Mouse (Mus musculus): ENCODE data around the gene Insl5.

Insl5 gene

GRCm38 (mm10) chr4:102990016-102990415, 36.6 kb downstream of the Insl5 start:
- DNase-seq (ENCODE audit: low spot score), result no peak

GRCm38 (mm10) chr4:102989391-102989790, 37.3 kb downstream of the Insl5 start:
- DNase-seq (ENCODE audit: low spot score), result no peak

- no peak for DNase-seq (ENCODE audit: low spot score)
Observed at GRCm38 (mm10) chr4:102988526-102988925, 38.1 kb downstream of the Insl5 start.

- no peak for DNase-seq (ENCODE audit: low spot score)
Observed at GRCm38 (mm10) chr4:102987756-102988155, 38.9 kb downstream of the Insl5 start.

- DNase-seq (ENCODE audit: low spot score), result no peak
Observed at GRCm38 (mm10) chr4:102987325-102987724, 39.3 kb downstream of the Insl5 start.

- DNase-seq (ENCODE audit: low spot score), result peak; percentile 52
Observed at GRCm38 (mm10) chr4:102986917-102987316, 39.7 kb downstream of the Insl5 start.

GRCm38 (mm10) chr4:102986173-102986572, 40.5 kb downstream of the Insl5 start:
- DNase-seq (ENCODE audit: low spot score), result no peak

- DNase-seq (ENCODE audit: low spot score), result no peak
Observed at GRCm38 (mm10) chr4:102981709-102982108, 44.9 kb downstream of the Insl5 start.

GRCm38 (mm10) chr4:102979385-102979784, 47.3 kb downstream of the Insl5 start:
- no peak for DNase-seq (ENCODE audit: low spot score)

GRCm38 (mm10) chr4:102978440-102978839, 48.2 kb downstream of the Insl5 start, which contains the start of gene Tctex1d1:
Tctex1d1 (plus strand) TSS chr4:102978606.
- peak; percentile 0 for DNase-seq (ENCODE audit: low spot score)

GRCm38 (mm10) chr4:102977778-102978321, 48.8 kb downstream of the Insl5 start:
- no peak for DNase-seq (ENCODE audit: low spot score)

- DNase-seq (ENCODE audit: low spot score), result no peak
Observed at GRCm38 (mm10) chr4:102976290-102977275, 50.1 kb downstream of the Insl5 start.

GRCm38 (mm10) chr4:102974172-102974571, 52.5 kb downstream of the Insl5 start:
- no peak for DNase-seq (ENCODE audit: low spot score)

GRCm38 (mm10) chr4:102972071-102972470, 54.6 kb downstream of the Insl5 start:
- DNase-seq (ENCODE audit: low spot score), result no peak

GRCm38 (mm10) chr4:102971159-102971558, 55.5 kb downstream of the Insl5 start:
- no peak for DNase-seq (ENCODE audit: low spot score)

GRCm38 (mm10) chr4:102969599-102969998, 57.0 kb downstream of the Insl5 start:
- no peak for DNase-seq (ENCODE audit: low spot score)
